Mouse (Mus musculus) hindbrain, embryonic 11.5 days (tissue): Measurements from ENCODE around the gene Ugt1a1. TPM values are rescaled to one million over a fixed set of nuclear protein-coding genes. Genes with fewer than 3 reads are reported as not detected.

Source experiments
- ATAC-seq: fragments of 200-750 bp; cut with Nextera tagmentation; 2 replicates; pipeline ENCODE4 v1.8.0; 2017; ENCODE audit warnings: mild to moderate bottlenecking, moderate TSS enrichment, moderate library complexity; ENCODE audit not compliant: low FRiP score
- DNase-seq: peaks from one replicate; pipeline ENCODE4 v3.0.0-alpha.2; 2015; ENCODE audit warnings: low spot score
- H3K27ac ChIP-seq: fragments of 300-500 bp; sonication (generic); 2 replicates; pipeline ENCODE4 v1.5.1; 2014; ENCODE audit warnings: mild to moderate bottlenecking, low read depth, low read length
- H3K27me3 ChIP-seq: fragments of 300-500 bp; sonication (generic); 2 replicates; pipeline ENCODE4 v1.6.1; 2014; ENCODE audit warnings: mild to moderate bottlenecking, low read length, moderate library complexity, mixed read lengths; ENCODE audit not compliant: control insufficient read depth, insufficient read depth
- H3K36me3 ChIP-seq: fragments of 300-500 bp; sonication (generic); 2 replicates; pipeline ENCODE4 v1.6.1; 2014; ENCODE audit warnings: mild to moderate bottlenecking, low read length, moderate library complexity, mixed read lengths; ENCODE audit not compliant: control insufficient read depth, insufficient read depth
- H3K4me1 ChIP-seq: fragments of 300-500 bp; sonication (generic); replicated peaks from 2 replicates; pipeline ENCODE4 v1.6.1; 2014; ENCODE audit warnings: low read length, mixed read lengths; ENCODE audit not compliant: control insufficient read depth, insufficient read depth
- H3K4me2 ChIP-seq: fragments of 300-500 bp; sonication (generic); replicated peaks from 2 replicates; pipeline ENCODE4 v1.6.1; 2014; ENCODE audit warnings: mild to moderate bottlenecking, low read depth, low read length
- H3K4me3 ChIP-seq: fragments of 300-500 bp; sonication (generic); 2 replicates; pipeline ENCODE4 v1.5.1; 2014; ENCODE audit warnings: low read depth, low read length
- H3K9ac ChIP-seq: fragments of 300-500 bp; sonication (generic); 2 replicates; pipeline ENCODE4 v1.6.1; 2014; ENCODE audit warnings: low read depth, low read length
- H3K9me3 ChIP-seq: fragments of 300-500 bp; sonication (generic); 2 replicates; pipeline ENCODE4 v1.6.1; 2016; ENCODE audit warnings: low read length; ENCODE audit not compliant: control insufficient read depth
- WGBS: fragments of 180-500 bp; shearing (Covaris S2); extraction: QIAGEN DNeasy Blood & Tissue Kit; methylation state at CpG from one replicate; pipeline ENCODE4 v1.1.7; 2014; 5-methylcytosine and 5-hydroxymethylcytosine counted together
- polyA plus RNA-seq: library from polyadenylated mRNA; unstranded; fragments of >200 nt; fragmentation: Nextera tagmentation; extraction: Ambion mirVana; gene quantifications from 2 replicates; pipeline ENCODE4 v1.2.1, GENCODE M21; 2014

Ugt1a1 gene
- polyA plus RNA-seq, 1 experiment from 2014 or later, result not detected

DNA sequence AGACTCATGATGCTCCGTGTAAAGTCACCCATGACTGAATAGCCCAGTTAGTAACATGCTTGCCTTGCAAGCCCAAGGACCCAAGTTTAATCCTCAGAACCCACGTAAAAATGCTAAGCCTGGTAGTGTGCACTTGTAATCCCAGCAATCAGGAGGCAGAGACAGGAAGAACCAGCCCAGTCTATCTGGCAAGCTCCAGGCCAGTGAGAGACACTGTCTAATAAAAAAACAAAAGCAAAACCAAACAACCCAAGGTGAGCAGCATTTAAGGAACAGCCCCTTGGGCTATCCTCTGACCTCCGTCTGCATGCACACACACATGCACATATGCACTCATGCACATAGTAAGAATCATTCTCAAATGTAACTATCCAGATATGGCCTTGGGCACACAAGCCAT is 17.8 kb downstream of the Ugt1a1 start:
- no peak overlapping the region for H3K4me3 ChIP-seq
- H3K4me2 ChIP-seq, result no peak overlapping the region
- H3K4me1 ChIP-seq, result no peaks in the 10 kb centered on the region
- peaks cover 93% of the 10 kb centered on the region for H3K9me3 ChIP-seq
- H3K27ac ChIP-seq, result no peak overlapping the region
- DNase-seq (no peak), ATAC-seq (peak; percentile 1; the same call in 1 of the 2 replicates)
- H3K27me3 ChIP-seq, result no peaks in the 10 kb centered on the region
- H3K36me3 ChIP-seq, result no peaks in the 10 kb centered on the region
- WGBS, result 78% methylated on average over 3 of the region's 3 CpGs
- H3K9ac ChIP-seq, result no peak overlapping the region

DNA sequence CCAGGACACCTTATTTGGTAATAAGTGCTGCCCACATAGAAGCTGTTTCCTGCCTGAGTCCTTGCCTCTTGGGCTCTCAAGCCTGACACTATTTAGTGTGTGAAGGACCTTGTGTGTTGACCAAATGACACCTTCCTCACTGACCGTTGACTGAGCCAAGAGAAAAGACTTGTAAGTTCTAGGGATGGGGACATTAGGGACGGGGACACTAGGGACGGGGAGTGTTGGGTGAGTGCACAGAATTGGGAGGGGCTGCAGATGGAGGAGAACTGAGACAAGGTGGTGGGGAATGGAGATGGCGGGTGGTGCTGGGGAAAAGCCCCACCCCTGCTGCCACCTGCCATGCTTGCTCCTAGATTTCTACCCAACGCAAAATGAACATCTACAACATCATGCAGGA is 18.2 kb downstream of the Ugt1a1 start:
- Histone ChIP-seq H3K9me3 (peaks cover 97% of the 10 kb centered on the region), H3K4me1 (no peaks in the 10 kb centered on the region), H3K4me3 (no peak overlapping the region), H3K4me2 (no peak overlapping the region), H3K27me3 (no peaks in the 10 kb centered on the region), H3K9ac (no peak overlapping the region), H3K27ac (no peak overlapping the region), H3K36me3 (no peaks in the 10 kb centered on the region)
- DNase-seq, result no peak
- WGBS, result 87% methylated on average over 5 of the region's 5 CpGs
- peak; percentile 4; the same call in 1 of the 2 replicates for ATAC-seq

DNA sequence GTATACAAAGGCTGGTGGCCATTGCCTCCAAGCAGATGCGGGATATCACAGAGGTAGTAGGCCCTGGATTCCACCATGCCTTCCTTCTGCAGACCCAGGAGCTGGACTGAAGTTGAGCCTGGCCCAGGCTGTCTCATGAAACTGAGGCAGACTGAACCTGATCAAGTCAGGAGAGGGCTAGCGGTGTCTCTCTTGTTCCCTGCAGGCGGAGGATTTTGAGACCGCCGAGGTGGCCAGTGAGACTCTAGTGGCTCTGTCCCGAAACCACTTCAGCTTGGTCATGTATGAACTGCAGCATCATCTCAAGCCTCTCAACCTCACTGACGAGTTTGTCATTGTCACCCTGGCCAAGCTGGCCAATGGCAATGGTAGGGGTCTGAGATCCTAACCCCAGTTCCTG is 18.7 kb downstream of the Ugt1a1 start:
- Histone ChIP-seq H3K4me2 (no peak overlapping the region), H3K9me3 (peaks cover 99% of the 10 kb centered on the region), H3K4me3 (no peak overlapping the region), H3K36me3 (no peaks in the 10 kb centered on the region), H3K9ac (no peak overlapping the region), H3K27me3 (no peaks in the 10 kb centered on the region), H3K4me1 (no peaks in the 10 kb centered on the region), H3K27ac (no peak overlapping the region)
- 75% methylated on average over 7 of the region's 7 CpGs for WGBS
- DNase-seq, result no peak
- ATAC-seq, result no peak; the same call in 1 of the 2 replicates

DNA sequence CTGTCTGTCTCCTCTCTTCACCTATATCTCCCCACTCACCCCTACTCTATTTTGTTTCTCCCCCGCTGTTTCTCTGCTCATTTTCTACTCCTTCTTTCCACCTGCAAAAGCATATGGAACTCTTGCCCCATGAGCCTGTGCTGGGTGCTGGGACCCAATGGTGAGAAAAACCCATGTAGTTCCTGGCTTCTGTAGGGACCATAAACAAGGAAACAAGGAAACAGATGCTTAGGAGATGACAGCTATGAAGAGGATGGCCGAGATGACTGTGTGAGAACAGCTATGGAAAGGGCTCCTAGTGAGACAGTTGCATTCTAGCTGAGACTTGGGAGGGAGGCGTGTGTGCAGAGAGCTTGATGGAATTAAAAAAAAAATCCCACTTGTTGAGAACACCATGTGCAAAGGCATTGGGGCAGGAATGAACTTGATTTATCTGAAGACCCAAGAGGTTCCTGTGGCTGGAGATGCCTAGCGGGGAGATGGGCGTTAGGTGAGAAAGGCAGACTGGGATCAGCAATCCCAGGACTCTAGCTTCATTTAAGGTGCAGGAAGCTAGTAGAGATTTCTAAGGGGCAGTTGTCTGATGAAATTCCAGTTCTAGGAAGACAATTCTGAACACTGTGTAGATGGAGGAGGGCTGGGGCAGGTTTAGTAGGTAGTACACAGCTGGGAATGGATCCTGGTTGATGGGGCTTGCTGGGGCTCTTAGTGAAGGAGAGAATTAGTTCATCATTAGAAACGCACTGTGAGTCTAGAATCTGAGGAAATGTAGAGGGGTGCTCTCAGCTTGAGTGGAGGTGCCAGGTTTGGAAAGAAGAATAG is 19.4 kb downstream of the Ugt1a1 start:
- H3K4me1 ChIP-seq, result no peaks in the 10 kb centered on the region
- no peak overlapping the region for H3K4me2 ChIP-seq
- H3K27ac ChIP-seq, result no peak overlapping the region
- no peaks in the 10 kb centered on the region for H3K36me3 ChIP-seq
- peaks cover 99% of the 10 kb centered on the region for H3K9me3 ChIP-seq
- H3K4me3 ChIP-seq, result no peak overlapping the region
- no peak for DNase-seq
- ATAC-seq, result no peak
- 78% methylated on average over 6 of the region's 6 CpGs for WGBS
- no peaks in the 10 kb centered on the region for H3K27me3 ChIP-seq
- no peak overlapping the region for H3K9ac ChIP-seq

DNA sequence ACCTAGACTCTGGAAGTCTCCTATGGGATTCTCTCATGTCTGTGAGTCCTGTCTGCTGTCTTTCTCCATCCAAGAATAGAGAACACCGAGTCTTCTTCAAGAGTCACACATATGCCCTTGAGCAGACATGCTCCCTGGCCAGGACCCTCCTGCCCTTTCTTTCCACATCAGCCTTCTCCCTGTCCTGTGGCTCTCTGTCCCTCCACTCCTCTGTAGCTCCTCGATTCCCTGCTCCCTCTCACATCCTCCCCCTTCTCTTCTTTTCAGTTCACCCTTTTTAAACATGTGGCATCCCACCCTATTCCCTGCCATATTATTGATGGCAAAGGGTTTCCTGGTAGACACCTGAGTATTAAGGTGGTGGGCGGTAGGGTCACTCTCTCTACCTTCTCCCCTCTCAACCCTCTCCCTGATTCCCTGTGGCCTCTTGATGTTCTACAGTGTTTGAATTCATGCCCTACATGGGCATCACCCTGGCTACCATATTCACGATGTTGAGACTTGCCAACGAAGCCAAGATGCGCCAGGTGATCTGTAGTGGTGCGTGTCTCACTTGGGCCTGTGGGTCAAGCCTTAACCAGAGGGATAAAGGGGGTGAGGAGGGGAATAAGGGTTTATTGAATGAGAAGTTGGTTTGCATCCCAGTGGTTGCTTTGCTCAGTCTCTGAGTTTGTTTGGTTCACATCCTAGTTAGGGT is 20.2 kb downstream of the Ugt1a1 start:
- Histone ChIP-seq H3K27me3 (no peaks in the 10 kb centered on the region), H3K9ac (no peak overlapping the region), H3K4me3 (no peak overlapping the region), H3K36me3 (no peaks in the 10 kb centered on the region), H3K27ac (no peak overlapping the region), H3K4me1 (no peaks in the 10 kb centered on the region), H3K4me2 (no peak overlapping the region), H3K9me3 (peaks cover 96% of the 10 kb centered on the region)
- DNase-seq (no peak), ATAC-seq (no peak)
- 69% methylated on average over 7 of the region's 7 CpGs for WGBS

DNA sequence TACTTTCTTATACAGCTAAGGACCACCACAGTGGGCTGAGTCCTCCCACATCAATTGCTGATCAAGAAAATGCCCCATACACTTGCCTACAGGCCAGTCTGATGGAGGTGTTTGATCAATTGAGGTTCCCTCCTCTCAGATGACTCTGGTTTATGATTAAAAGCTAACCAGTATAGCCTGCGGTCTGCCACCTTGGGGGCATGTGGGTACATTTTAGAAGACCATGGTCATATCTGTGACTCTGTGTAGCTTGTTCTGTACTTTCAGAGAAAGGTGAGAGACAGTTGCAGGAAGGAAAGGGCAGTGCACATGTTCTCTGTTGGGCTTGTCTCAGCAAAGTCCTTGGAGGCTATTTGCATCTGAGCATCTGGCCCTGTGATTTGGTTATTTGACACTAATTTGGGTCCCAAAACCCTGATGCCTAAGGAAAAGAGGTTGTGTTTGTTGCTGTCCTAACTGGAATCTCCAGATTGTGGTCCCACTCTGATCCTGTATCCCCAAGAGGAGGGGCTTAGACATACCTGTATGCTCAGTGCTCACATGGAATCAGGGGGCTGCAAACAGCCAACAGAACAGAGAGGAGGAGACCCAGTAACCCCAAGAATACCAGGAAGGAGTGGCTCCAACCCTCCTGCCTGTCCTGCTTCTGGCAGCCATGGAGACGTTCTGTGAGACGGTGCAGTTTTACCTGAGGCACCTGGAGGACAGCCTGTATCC is 21.1 kb downstream of the Ugt1a1 start:
- ATAC-seq, result no peak
- no peaks in the 10 kb centered on the region for H3K36me3 ChIP-seq
- no peak overlapping the region for H3K9ac ChIP-seq
- H3K4me3 ChIP-seq, result no peak overlapping the region
- H3K27me3 ChIP-seq, result no peaks in the 10 kb centered on the region
- DNase-seq, result no peak
- no peak overlapping the region for H3K4me2 ChIP-seq
- WGBS, result 56% methylated on average over 3 of the region's 3 CpGs
- no peaks in the 10 kb centered on the region for H3K4me1 ChIP-seq
- H3K27ac ChIP-seq, result no peak overlapping the region
- peaks cover 95% of the 10 kb centered on the region for H3K9me3 ChIP-seq

DNA sequence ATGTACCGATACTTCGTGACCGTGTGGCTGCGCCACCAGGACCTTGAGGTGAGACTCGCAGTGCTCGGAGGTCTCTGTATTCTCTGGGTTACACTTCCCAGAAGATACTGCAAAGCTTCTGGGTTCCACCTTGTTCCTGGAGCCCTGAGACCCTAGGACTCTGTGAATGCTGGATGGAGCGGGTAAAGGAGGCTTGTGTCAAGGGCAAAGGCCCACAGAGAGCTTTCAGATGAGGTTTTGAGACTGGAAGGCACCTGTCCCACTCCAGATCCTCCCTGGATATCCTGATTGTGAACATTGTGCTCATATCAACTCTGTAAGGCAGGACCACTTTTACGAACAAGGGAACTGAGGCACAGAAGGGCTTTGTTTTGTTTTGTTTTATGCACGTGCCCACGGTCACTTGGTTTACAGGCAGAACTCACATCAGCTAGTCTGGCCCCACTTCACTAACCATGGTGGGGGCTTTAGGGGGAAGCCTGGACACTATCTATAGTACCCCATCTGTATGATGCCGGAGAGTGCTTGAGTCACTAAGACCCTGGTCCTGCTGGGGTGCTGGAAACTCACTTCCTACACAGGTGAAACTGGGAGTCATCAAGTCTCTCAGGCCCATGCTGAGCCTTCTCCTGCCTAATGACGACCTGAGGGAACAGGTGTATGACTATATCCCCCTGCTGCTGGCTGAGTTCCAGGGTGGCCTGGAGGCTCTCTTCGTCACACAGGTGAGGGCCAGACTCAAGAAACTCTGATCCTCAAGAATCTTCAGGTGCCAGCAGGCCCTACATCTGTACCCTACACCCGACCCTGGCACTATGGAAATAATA is 21.9 kb downstream of the Ugt1a1 start:
- Histone ChIP-seq H3K9ac (no peak overlapping the region), H3K4me3 (no peak overlapping the region), H3K4me1 (no peaks in the 10 kb centered on the region), H3K9me3 (peaks cover 95% of the 10 kb centered on the region), H3K27ac (no peak overlapping the region), H3K4me2 (no peak overlapping the region), H3K36me3 (no peaks in the 10 kb centered on the region), H3K27me3 (no peaks in the 10 kb centered on the region)
- 67% methylated on average over 14 of the region's 14 CpGs for WGBS
- DNase-seq (no peak), ATAC-seq (no peak)

DNA sequence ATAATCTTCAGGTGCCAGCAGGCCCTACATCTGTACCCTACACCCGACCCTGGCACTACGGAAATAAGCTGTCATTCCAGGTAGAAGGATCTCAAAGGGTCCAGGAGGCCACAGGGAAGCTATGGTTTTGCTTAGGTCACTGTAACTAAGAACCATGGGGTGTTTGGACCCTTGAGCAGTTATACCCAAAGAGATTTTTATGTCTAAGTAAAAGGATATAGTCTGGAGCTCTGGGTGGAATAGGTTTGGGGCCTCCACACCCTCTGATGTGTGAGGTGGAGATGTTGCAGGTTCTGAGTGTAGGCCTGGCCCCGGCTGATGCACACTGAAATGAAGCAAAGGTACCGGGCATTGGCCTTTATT is 22.5 kb downstream of the Ugt1a1 start:
- Histone ChIP-seq H3K36me3 (no peaks in the 10 kb centered on the region), H3K4me1 (no peaks in the 10 kb centered on the region), H3K9ac (no peak overlapping the region), H3K27ac (no peak overlapping the region), H3K9me3 (peaks cover 95% of the 10 kb centered on the region), H3K4me3 (no peak overlapping the region), H3K27me3 (no peaks in the 10 kb centered on the region), H3K4me2 (no peak overlapping the region)
- no peak for ATAC-seq
- DNase-seq, result no peak
- WGBS, result 66% methylated on average over 4 of the region's 4 CpGs
